Mouse (Mus musculus): ENCODE measurements around the gene Dpy19l1. TPM values are rescaled to one million over a fixed set of nuclear protein-coding genes. Genes with fewer than 3 reads are reported as not detected.
A peak's percentile ranks its signal among the peaks of the same experiment; 100 is the strongest.

The Dpy19l1 gene
- polyA plus RNA-seq, 1 experiment from 2014 or later: 19.2 TPM

- DNase-seq (ENCODE audit: low spot score) (no peak), ATAC-seq (ENCODE audit: low read depth) (no peak)
- Histone ChIP-seq H3K4me2 (ENCODE audit: low read depth, low read length) (no peak overlapping the region), H3K27me3 (replicated peaks; ENCODE audit: control insufficient read depth, insufficient read depth, low read length) (no peaks in the 10 kb centered on the region), H3K9me3 (ENCODE audit: control insufficient read depth, low read length) (no peaks in the 10 kb centered on the region), H3K36me3 (ENCODE audit: control insufficient read depth, insufficient read depth, low read length) (no peaks in the 10 kb centered on the region), H3K4me3 (ENCODE audit: low read depth, low read length) (no peak overlapping the region), H3K9ac (ENCODE audit: low read depth, low read length) (no peak overlapping the region), H3K27ac (replicated peaks; ENCODE audit: low read depth, low read length) (no peak overlapping the region), H3K4me1 (ENCODE audit: control insufficient read depth, insufficient read depth, low read length) (peaks cover 6% of the 10 kb centered on the region; the same call in 1 of the 2 replicates)
Observed at GRCm38 (mm10) chr9:24506510-24506909, 3.6 kb upstream of the Dpy19l1 start.

GRCm38 (mm10) chr9:24505017-24505763 lies 2.2 kb upstream of the Dpy19l1 start:
- Histone ChIP-seq H3K4me3 (ENCODE audit: low read depth, low read length) (no peak overlapping the region), H3K9me3 (ENCODE audit: control insufficient read depth, low read length) (no peaks in the 10 kb centered on the region), H3K4me2 (ENCODE audit: low read depth, low read length) (no peak overlapping the region), H3K36me3 (ENCODE audit: control insufficient read depth, insufficient read depth, low read length) (no peaks in the 10 kb centered on the region), H3K27me3 (replicated peaks; ENCODE audit: control insufficient read depth, insufficient read depth, low read length) (no peaks in the 10 kb centered on the region), H3K4me1 (ENCODE audit: control insufficient read depth, insufficient read depth, low read length) (peaks cover 19% of the 10 kb centered on the region), H3K9ac (ENCODE audit: low read depth, low read length) (no peak overlapping the region), H3K27ac (replicated peaks; ENCODE audit: low read depth, low read length) (no peak overlapping the region)
- ATAC-seq (ENCODE audit: low read depth) (no peak), DNase-seq (ENCODE audit: low spot score) (no peak)
- 60% methylated on average over 5 of the region's 5 CpGs for WGBS

GRCm38 (mm10) chr9:24504381-24504780 lies 1.4 kb upstream of the Dpy19l1 start:
- Histone ChIP-seq H3K4me1 (ENCODE audit: control insufficient read depth, insufficient read depth, low read length) (peaks cover 19% of the 10 kb centered on the region), H3K9ac (ENCODE audit: low read depth, low read length) (no peak overlapping the region), H3K4me2 (ENCODE audit: low read depth, low read length) (no peak overlapping the region), H3K36me3 (ENCODE audit: control insufficient read depth, insufficient read depth, low read length) (no peaks in the 10 kb centered on the region), H3K27ac (replicated peaks; ENCODE audit: low read depth, low read length) (no peak overlapping the region), H3K27me3 (replicated peaks; ENCODE audit: control insufficient read depth, insufficient read depth, low read length) (no peaks in the 10 kb centered on the region), H3K9me3 (ENCODE audit: control insufficient read depth, low read length) (no peaks in the 10 kb centered on the region), H3K4me3 (ENCODE audit: low read depth, low read length) (no peak overlapping the region)
- 74% methylated on average over 2 of the region's 2 CpGs for WGBS
- ATAC-seq (ENCODE audit: low read depth) (no peak), DNase-seq (ENCODE audit: low spot score) (no peak)

GRCm38 (mm10) chr9:24503858-24504219 lies 899 bp upstream of the Dpy19l1 start:
- H3K4me1 ChIP-seq (ENCODE audit: control insufficient read depth, insufficient read depth, low read length): peaks cover 19% of the 10 kb centered on the region
- H3K9me3 ChIP-seq (ENCODE audit: control insufficient read depth, low read length): no peaks in the 10 kb centered on the region
- H3K36me3 ChIP-seq (ENCODE audit: control insufficient read depth, insufficient read depth, low read length): no peaks in the 10 kb centered on the region
- peak overlapping the region; percentile 90 for H3K27ac ChIP-seq (replicated peaks; ENCODE audit: low read depth, low read length)
- H3K27me3 ChIP-seq (replicated peaks; ENCODE audit: control insufficient read depth, insufficient read depth, low read length): no peaks in the 10 kb centered on the region
- WGBS: 3% methylated on average over 5 of the region's 5 CpGs
- DNase-seq (ENCODE audit: low spot score) (peak; percentile 83), ATAC-seq (ENCODE audit: low read depth) (no peak)
- peak overlapping the region; percentile 76 for H3K4me3 ChIP-seq (ENCODE audit: low read depth, low read length)
- H3K9ac ChIP-seq (ENCODE audit: low read depth, low read length): peak overlapping the region; percentile 80
- H3K4me2 ChIP-seq (ENCODE audit: low read depth, low read length): peak overlapping the region; percentile 68

GRCm38 (mm10) chr9:24502571-24503004 lies 352 bp downstream of the Dpy19l1 start:
- 1% methylated on average over 21 of the region's 48 CpGs for WGBS
- DNase-seq (ENCODE audit: low spot score) (peak; percentile 67), ATAC-seq (ENCODE audit: low read depth) (peak; percentile 82)
- H3K4me2 ChIP-seq (ENCODE audit: low read depth, low read length): peak overlapping the region; percentile 68
- H3K27me3 ChIP-seq (replicated peaks; ENCODE audit: control insufficient read depth, insufficient read depth, low read length): no peaks in the 10 kb centered on the region
- peak overlapping the region; percentile 90 for H3K27ac ChIP-seq (replicated peaks; ENCODE audit: low read depth, low read length)
- no peaks in the 10 kb centered on the region for H3K36me3 ChIP-seq (ENCODE audit: control insufficient read depth, insufficient read depth, low read length)
- no peaks in the 10 kb centered on the region for H3K9me3 ChIP-seq (ENCODE audit: control insufficient read depth, low read length)
- peaks cover 19% of the 10 kb centered on the region for H3K4me1 ChIP-seq (ENCODE audit: control insufficient read depth, insufficient read depth, low read length)
- peak overlapping the region; percentile 76 for H3K4me3 ChIP-seq (ENCODE audit: low read depth, low read length)
- H3K9ac ChIP-seq (ENCODE audit: low read depth, low read length): peak overlapping the region; percentile 80

- peak overlapping the region; percentile 76 for H3K4me3 ChIP-seq (ENCODE audit: low read depth, low read length)
- H3K9me3 ChIP-seq (ENCODE audit: control insufficient read depth, low read length): no peaks in the 10 kb centered on the region
- no peaks in the 10 kb centered on the region for H3K36me3 ChIP-seq (ENCODE audit: control insufficient read depth, insufficient read depth, low read length)
- peak overlapping the region; percentile 80; the same call in 1 of the 2 replicates for H3K9ac ChIP-seq (ENCODE audit: low read depth, low read length)
- WGBS: 56% methylated on average over 2 of the region's 2 CpGs
- H3K27me3 ChIP-seq (replicated peaks; ENCODE audit: control insufficient read depth, insufficient read depth, low read length): no peaks in the 10 kb centered on the region
- no peak for DNase-seq (ENCODE audit: low spot score)
- ATAC-seq (ENCODE audit: low read depth): no peak
- H3K4me1 ChIP-seq (ENCODE audit: control insufficient read depth, insufficient read depth, low read length): peaks cover 19% of the 10 kb centered on the region
- peak overlapping the region; percentile 68 for H3K4me2 ChIP-seq (ENCODE audit: low read depth, low read length)
- no peak overlapping the region for H3K27ac ChIP-seq (replicated peaks; ENCODE audit: low read depth, low read length)
Observed at GRCm38 (mm10) chr9:24501618-24502017, 1.3 kb downstream of the Dpy19l1 start.

GRCm38 (mm10) chr9:24496226-24496625 lies 6.7 kb downstream of the Dpy19l1 start:
- H3K4me3 ChIP-seq (ENCODE audit: low read depth, low read length): no peak overlapping the region
- H3K36me3 ChIP-seq (ENCODE audit: control insufficient read depth, insufficient read depth, low read length): no peaks in the 10 kb centered on the region
- H3K4me1 ChIP-seq (ENCODE audit: control insufficient read depth, insufficient read depth, low read length): peaks cover 10% of the 10 kb centered on the region
- H3K27me3 ChIP-seq (replicated peaks; ENCODE audit: control insufficient read depth, insufficient read depth, low read length): no peaks in the 10 kb centered on the region
- H3K9me3 ChIP-seq (ENCODE audit: control insufficient read depth, low read length): no peaks in the 10 kb centered on the region
- DNase-seq (ENCODE audit: low spot score): no peak
- H3K4me2 ChIP-seq (ENCODE audit: low read depth, low read length): no peak overlapping the region
- ATAC-seq (ENCODE audit: low read depth): no peak
- H3K27ac ChIP-seq (replicated peaks; ENCODE audit: low read depth, low read length): no peak overlapping the region
- H3K9ac ChIP-seq (ENCODE audit: low read depth, low read length): no peak overlapping the region
- WGBS: 98% methylated on average over 2 of the region's 2 CpGs

- ATAC-seq (ENCODE audit: low read depth): no peak
- H3K4me2 ChIP-seq (ENCODE audit: low read depth, low read length): no peak overlapping the region
- WGBS: 87% methylated on average over 5 of the region's 5 CpGs
- H3K27ac ChIP-seq (replicated peaks; ENCODE audit: low read depth, low read length): no peak overlapping the region
- H3K4me3 ChIP-seq (ENCODE audit: low read depth, low read length): no peak overlapping the region
- H3K9ac ChIP-seq (ENCODE audit: low read depth, low read length): no peak overlapping the region
- no peaks in the 10 kb centered on the region for H3K9me3 ChIP-seq (ENCODE audit: control insufficient read depth, low read length)
- no peaks in the 10 kb centered on the region for H3K4me1 ChIP-seq (ENCODE audit: control insufficient read depth, insufficient read depth, low read length)
- DNase-seq (ENCODE audit: low spot score): no peak
- H3K36me3 ChIP-seq (ENCODE audit: control insufficient read depth, insufficient read depth, low read length): no peaks in the 10 kb centered on the region
- H3K27me3 ChIP-seq (replicated peaks; ENCODE audit: control insufficient read depth, insufficient read depth, low read length): no peaks in the 10 kb centered on the region
Observed at GRCm38 (mm10) chr9:24490516-24490915, 12.4 kb downstream of the Dpy19l1 start.

Measured in embryonic facial prominence, embryonic 14.5 days (tissue).